Comparison of ENCODE assay signal across 8 mouse cellular contexts in genomic region chr9:110116977-110117778, GRCm38 (mm10). TPM values are rescaled to one million over a fixed set of nuclear protein-coding genes. Genes with fewer than 3 reads are reported as not detected.
DNase-seq lines count a peak whose midpoint lies in the region; ATAC-seq lines count a peak whose summit lies in the region.

TSS of gene Smarcc1 (plus strand) at chr9:110117708.

- H3K4me2 ChIP-seq in intestine, embryonic 14.5 days (ENCODE audit: low read length): peak within 1 kb of the TSS; percentile 81

- peak within 1 kb of the TSS; percentile 89 for H3K9ac ChIP-seq in intestine, embryonic 14.5 days (ENCODE audit: low read length)

- no peaks in the 10 kb centered on the region for H3K27me3 ChIP-seq in intestine, embryonic 14.5 days (replicated peaks; ENCODE audit: control insufficient read depth, insufficient read depth, low read length)

- H3K36me3 ChIP-seq in intestine, embryonic 14.5 days (ENCODE audit: control insufficient read depth, insufficient read depth, low read length): peaks cover 28% of the 10 kb centered on the region

- peaks cover 10% of the 10 kb centered on the region for H3K4me1 ChIP-seq in intestine, embryonic 14.5 days (replicated peaks; ENCODE audit: control insufficient read depth, insufficient read depth, low read length)

- peak; percentile 97 for ATAC-seq in intestine, embryonic 14.5 days (replicated peaks; ENCODE audit: low FRiP score, low TSS enrichment, low read depth)

- intact Hi-C loops in left cerebral cortex, postnatal 14 days (cut with DNase I): no loop called here

- no peaks in the 10 kb centered on the region for H3K9me3 ChIP-seq in intestine, embryonic 14.5 days (ENCODE audit: control insufficient read depth, low read length)

- under 1% methylated on average over 78 of the region's 79 CpGs for WGBS in intestine, embryonic 14.5 days

- peak; percentile 82 to 86 for DNase-seq in adrenal gland, adult 18-20 months (ENCODE audit: low spot score in 2 of 2)
- peak; percentile 95 for DNase-seq in embryo, embryonic 11 days
- peak; percentile 88 for DNase-seq in gastrocnemius, postnatal 25 days
- peak; percentile 97 for DNase-seq in intestine, embryonic 14.5 days (ENCODE audit: low spot score)
- peak; percentile 86 to 92 for DNase-seq in left cerebral cortex, postnatal 14 days (ENCODE audit: low spot score in 2 of 2)
- DNase-seq in mesoderm, embryonic 11.5 days (ENCODE audit: low read depth, low spot score): peak; percentile 90
- peak; percentile 85 to 89 for DNase-seq in right cerebral cortex, postnatal 36 days (ENCODE audit: low spot score in 2 of 2)
- DNase-seq in yolk sac, embryonic 10.5 days (ENCODE audit: low spot score): peak; percentile 94

- peak within 1 kb of the TSS; percentile 95 for H3K27ac ChIP-seq in intestine, embryonic 14.5 days (ENCODE audit: low read depth)

- H3K4me3 ChIP-seq in intestine, embryonic 14.5 days (ENCODE audit: low read depth, low read length): peak within 1 kb of the TSS; percentile 95

RNA-seq across cellular contexts. Expression of gene Smarcc1, which starts in this region (rescaled TPM):
- total RNA-seq in adrenal gland, adult 18-20 months (2021): 10 to 100 TPM; 39.4 to 52.7 TPM
- 10 to 100 TPM; 19.5 to 19.6 TPM for total RNA-seq in gastrocnemius, postnatal 25 days (2021)
- 125 and 127 TPM in 2 replicates for polyA plus RNA-seq in intestine, embryonic 14.5 days (2014; fragmentation: Nextera tagmentation; extraction: Ambion mirVana)
- total RNA-seq in left cerebral cortex, postnatal 14 days (2021): 10 to 100 TPM; 67.8 to 68.7 TPM

Comparison
In these comparisons a context has a peak if more than half of its experiments do, and no peak if none do; other contexts are left out.
1. Peak in every context shown above with its lines: DNase-seq, ATAC-seq, H3K4me3 ChIP-seq and H3K27ac ChIP-seq.